Mouse (Mus musculus): ENCODE results near the gene Csad.
A peak's percentile ranks its signal among the peaks of the same experiment; 100 is the strongest.
"Not testable (repeated sequence)": the region's sequence is repeated elsewhere in the genome, so short reads cannot be mapped to it uniquely, and the experiment has no call there.

Csad gene

DNA sequence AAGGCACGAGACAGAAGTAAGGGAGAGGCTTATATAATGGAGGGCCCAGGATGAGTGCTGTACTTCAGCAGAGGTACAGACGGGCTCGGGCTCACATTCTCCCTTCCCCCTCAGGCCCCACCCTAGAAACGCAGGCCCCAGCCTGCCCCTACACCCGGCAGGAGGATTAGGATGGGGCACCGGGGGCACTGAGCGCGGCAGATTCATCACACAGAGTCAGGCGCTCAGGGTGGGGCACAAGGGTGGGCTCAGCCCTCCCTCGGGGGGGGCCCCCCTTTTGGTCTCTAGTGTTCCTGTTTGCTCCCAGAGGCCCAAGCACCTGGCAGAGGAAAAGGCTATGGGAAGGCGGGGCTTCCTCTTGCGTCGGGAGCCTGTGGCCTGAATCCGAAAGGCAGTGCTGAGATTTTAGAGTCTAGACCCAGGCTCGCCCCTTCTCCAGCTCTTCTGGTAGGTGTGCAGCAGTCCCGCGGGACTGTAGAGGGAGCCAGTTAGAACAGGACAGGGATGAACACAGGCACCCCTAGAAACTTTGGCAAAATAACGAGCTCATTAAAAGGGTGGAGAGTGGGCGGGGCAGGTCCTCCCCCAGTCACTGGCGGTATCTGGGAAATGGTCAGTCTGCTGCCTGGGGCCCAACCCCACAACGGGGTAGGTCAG, 31.0 kb upstream of the Csad start:
- no peak for DNase-seq (ENCODE audit: low read depth, low spot score)

DNA sequence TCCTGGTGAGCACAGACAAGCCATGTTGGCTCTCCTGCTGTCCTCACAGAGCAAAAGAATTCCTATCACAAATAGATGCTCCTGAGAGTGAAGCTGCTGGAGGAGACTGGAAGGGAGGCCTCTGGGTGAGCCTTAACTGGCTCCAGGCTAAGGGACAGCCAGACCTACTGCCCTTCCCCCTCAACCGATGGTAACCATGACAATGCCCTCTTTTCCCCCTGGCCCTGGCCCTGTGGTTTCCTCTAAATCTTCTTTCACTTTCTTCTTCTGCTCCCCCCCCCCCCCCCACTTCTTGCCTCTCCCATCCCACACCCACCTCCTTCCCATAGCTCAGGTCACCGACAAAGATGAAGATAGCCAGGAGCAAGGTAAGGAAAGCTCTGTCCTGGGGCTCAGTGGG, 29.4 kb upstream of the Csad start:
- DNase-seq (ENCODE audit: low read depth, low spot score): no peak

DNA sequence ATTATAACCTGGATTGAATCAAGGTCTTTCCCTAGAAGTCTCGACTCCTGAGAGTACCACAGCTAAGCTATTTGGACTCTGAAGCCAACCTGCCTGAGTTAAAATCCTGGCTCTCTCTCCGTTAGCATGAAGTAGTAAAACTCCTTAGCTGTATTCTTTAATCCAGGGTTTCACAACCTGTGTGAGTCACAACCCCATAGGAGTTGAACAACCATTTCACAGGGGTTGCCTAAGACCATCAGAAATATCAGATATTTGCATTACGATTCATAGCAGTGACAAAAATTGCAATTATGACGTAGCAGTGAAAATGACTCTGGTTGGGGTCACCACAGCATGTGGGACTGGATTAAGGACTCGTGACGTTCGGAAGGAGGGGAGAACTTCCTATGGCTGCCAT, 28.2 kb upstream of the Csad start:
- no peak for DNase-seq (ENCODE audit: low read depth, low spot score)

DNA sequence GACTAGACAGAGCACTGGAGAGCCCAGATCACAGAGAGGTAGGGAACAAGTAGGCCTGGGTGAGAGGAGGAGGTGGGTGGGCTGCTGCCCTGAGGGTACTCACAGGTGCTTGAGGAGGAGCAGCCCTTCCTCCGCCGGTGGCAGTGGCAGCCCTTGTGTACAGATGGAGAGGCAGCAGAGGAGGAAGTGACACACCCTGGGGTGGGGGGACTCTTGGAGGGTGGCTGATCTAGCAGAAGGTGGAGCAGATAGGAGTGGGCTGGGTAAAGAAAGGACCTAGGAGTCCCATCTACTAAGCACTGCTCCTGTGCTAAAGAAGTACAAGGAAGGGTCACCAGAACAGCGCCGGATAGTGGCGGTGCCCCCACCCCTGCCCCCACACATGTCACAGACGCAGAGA, 27.2 kb upstream of the Csad start, which contains the start of gene Itgb7:
TSS of gene Itgb7 (minus strand) at position 197 of the 400 bp plus-strand sequence.
- DNase-seq (ENCODE audit: low read depth, low spot score): no peak

DNA sequence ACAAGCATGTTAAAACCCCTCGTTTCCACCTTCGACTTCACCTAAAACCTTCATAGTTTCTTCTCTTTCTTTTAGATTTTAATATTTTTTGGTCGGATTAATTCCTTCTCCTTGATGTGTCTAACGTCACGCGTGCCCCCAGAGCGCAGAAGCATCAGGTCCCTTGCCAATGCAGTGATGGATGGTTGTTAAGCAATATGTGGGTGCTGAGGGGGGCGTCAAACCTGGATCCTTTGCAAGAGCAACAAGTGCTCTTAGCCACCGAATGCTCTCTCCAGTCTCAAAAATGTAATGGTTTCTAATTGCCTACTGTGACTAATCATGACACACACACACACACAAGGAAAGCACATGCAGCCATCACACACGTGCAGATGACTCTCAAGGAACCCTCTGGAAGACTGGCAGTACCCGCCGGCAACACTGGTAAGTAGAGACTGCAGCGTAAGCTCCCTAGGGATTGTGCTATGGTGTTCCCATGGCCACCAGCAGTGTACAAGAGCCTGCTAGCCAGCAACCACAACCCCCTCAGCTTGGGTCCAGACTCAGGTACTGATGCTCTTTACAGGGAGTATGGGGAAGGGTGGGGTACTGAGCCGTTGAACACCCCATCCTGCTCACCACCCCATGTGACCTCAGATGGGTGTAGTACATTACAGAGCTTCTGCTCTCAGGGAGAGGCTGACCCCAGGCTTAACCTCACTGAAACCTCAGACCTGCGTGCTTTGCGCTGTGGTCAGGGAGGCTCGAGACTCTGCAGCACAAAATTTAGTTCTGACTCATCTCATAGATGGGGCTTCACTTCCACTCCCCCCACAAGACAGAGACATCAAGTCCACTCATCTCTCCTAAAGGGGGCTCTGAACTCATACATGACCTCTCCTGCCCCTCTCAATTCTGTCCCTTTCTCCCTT, 26.1 kb upstream of the Csad start:
- no peak for DNase-seq (ENCODE audit: low read depth, low spot score)

DNA sequence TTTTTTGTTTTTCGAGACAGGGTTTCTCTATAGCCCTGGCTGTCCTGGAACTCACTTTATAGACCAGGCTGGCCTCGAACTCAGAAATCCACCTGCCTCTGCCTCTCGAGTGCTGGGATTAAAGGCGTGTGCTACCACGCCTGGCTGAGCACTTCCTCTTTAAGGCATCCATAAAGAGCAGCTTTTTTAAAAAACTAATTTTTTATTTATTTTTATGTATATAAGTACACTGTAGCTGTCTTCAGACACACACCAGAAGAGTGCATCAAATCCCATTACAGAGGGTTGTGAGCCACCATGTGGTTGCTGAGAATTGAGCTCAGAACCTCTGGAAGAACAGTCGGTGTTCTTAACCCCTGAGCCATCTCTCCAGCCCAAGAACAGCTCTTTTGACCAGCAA, 21.1 kb upstream of the Csad start:
- DNase-seq (ENCODE audit: low read depth, low spot score): not testable (repeated sequence)

DNA sequence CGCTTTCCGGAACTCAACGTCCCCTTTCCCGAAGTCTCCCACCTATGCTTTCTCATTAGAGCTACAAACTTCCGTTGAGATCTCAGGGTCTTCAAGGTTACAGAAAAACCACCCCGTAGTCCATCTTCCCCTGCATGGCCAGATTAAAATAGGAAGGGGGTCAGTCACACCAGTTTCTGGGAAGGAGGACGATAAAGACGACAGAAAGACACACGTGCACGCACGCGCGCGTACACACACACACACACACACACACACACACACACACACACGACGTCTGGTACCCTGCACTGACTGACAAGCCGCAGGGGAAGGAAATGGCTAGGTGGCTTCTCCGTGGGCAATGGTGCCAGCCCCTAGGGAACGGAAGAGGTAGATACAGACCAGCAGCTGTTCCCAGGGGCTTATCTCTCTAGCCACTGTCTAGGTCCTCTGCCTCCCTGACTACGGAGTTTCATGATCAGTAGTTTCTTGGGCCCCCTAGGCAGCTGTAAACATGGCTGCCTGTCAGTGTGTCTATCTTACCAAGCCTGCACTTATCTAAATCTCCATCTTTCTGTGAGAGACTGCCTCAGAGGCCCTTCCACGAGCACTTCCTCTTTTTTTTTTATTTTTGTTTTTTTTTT, 20.6 kb upstream of the Csad start:
- DNase-seq (ENCODE audit: low read depth, low spot score): no peak

DNA sequence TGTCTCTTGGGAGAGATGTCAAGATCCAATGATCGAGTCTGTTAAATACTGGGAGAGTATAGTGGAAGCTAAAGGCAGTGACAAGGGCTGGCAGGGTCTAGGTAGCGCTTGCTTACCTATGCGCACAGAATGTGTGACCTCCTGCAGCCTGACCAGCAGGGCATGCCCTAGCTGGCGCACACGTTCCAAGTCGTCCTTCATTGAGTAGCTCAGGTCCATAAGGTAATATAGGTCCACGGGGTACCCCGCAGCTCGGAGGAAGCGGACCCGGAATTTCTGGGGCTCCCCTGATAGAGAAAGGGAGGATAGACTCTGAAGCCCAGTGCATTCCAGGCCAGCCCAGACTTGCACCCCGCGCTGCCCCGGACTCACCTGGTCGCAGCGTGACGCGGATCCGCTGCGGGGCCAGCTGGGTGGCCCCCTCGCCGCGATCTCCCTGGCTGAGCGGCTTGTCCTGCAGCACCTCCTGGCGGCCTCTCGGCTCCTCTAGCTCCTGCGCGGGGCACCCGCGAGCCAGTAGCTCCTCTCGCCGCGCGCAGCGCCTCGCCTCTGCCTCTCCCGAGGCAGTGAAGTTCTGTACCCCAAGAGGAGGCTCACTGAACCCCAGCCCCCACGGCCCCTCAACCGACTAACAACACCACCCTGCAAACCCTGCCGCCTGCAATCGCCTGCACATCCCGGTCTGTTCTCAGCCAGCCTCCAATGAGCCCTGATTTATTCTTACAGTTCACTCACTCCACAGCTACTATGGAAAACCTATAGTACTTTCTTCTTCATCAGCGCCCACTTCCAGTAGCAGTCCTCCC, 19.9 kb upstream of the Csad start:
- DNase-seq (ENCODE audit: low read depth, low spot score): peak; percentile 79

DNA sequence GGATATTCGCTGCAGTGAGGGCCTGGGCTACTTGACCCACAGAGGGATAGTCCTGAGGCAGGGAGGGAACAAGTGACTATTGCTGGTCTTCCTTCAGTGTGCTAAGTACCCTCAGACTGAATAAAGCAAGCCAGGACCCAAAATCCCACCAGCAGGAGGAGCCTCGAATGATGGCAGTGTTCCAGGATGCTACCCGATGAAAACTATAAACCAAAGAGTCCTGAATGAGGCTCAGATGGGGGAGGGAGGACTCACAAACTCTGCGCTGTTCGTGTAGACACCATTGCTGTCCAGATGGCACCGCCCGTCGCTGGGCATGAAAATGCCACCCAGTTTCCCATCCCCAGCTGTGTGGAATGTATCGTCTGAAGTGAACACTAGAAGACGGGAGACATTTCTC, 17.9 kb upstream of the Csad start:
- no peak for DNase-seq (ENCODE audit: low read depth, low spot score)

DNA sequence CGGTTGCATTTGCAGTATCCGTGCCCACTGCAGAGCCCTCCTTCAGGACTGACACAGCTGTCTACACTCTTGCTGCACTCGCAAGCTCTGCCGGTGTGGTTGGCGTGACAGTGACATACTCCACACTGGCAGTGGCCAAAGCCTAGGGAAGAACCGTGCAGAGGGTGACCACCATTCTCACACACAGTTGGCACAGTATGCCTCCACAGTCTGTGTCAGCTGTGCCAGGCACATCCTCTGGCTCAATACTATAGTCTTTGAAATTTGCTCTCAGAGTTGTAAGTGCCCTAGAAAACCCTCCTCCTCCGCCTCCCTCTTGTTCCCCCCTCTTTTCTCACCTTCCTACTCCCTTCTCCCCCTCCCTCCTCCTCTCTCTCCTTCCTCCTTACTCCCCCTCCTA, 12.8 kb upstream of the Csad start:
- no peak for DNase-seq (ENCODE audit: low read depth, low spot score)

DNA sequence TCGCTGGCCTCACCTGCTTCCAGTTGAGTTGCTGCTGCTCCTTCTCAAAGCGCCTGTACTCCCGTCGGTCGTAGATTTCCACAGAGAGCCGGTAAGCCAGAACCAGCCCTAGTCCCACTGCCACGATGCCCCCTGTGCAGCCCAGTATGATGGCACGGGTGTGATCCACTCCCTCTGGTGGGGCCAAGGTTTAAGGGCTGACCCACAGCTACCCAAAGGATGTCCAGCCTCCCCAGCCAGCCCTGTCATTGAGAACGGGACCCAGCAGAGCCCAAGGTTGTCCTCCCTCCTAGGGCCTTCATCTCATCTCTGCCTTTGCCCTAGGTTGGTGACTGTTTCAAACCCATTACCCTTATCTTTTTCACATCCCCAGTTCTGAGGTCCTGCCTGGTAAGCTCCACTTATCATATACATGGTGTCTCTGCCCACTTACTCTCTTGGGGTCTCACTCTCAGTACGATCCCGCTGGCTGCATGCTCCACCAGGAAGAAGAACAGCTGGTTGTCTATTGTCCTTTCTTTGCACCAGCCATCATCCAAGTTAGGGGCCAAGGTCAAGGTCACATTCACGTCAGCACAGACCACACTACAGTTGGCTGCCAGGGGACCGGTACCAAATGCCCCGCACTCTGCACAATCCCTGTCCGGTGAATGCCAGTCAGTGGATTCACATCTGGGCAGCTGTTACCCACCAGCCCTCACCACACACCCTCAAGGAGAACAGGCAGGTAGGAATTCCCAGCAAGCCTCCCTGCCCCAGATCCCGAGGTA, 12.1 kb upstream of the Csad start:
- no peak for DNase-seq (ENCODE audit: low read depth, low spot score)

DNA sequence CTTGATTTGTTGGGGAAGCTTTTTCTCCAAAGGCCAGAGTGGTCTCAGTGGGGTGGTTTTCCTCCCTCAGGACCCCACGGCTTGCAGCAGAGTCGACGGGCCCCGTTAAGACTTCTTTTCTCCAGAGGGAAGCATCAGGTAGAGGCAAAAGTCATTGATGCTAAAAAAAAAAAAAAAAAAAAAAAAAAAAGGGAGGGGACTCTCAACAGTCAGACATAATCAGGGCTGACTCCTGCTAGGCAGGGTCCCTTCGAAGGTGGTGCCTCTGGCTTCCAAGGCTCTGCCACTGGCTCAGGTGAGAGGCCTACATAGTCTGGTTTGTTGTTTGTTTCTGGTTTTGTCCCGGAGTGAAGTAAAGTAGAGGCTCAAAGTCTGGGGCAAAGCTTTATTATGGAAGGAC, 11.1 kb upstream of the Csad start:
- no peak for DNase-seq (ENCODE audit: low read depth, low spot score)

DNA sequence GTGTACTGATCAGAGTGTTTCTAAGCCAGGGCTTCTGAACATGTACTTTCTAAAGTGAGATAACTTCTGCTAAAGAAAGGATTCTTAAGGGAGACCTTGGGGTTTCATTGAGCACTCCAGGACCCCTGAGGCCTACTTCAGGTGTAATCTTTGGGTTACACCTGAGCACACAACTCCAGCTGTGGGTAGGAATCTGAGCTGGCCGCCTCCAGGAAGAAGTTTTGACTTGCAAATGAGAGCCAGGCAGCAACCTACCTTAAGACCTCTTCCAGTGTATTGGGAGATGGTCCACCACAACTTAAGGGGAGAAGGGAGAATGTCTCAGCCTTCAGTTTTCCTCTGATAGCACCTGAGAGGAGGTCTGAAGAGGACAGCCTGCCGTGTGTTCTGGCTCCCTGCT, 9.6 kb upstream of the Csad start:
- DNase-seq (ENCODE audit: low read depth, low spot score): no peak

DNA sequence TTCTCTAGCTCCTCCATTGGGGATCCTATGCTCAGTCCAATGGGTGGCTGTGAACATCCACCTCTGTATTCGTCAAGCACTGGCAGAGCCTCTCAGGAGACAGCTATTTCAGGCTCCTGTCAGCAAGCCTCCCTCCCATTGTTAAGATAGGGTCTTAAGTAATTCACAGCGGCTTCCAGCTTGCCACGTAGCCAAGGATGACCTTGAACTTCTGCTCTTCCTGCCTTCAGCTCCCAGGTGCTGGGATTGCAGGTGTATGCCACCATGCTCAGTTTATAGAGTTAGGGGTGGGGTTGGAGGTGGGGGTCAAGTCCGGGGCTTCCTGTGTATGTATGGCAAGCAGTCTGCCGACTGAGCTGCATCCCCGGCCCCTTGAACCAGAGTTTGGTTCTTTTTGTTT, 7.4 kb upstream of the Csad start:
- no peak for DNase-seq (ENCODE audit: low read depth, low spot score)

DNA sequence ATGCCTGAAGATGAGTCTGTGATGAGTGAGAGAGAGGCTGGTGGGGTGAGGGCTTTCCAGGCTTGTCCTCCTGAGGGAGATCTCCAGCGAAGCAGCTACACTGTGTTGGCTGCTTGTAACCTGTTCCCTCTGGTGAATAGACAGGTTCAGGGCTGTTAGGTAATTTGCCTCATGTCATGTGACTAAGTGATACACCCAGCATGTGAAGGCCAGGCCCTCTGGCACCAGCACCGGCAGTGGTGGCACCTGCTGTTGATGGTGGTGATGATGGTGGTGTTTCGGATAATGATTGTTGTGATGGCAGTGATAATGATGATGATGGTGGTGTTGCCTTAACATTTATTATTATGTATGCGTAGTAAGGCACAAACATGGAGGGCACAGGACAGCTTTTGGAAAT, 6.3 kb upstream of the Csad start:
- no peak for DNase-seq (ENCODE audit: low read depth, low spot score)

DNA sequence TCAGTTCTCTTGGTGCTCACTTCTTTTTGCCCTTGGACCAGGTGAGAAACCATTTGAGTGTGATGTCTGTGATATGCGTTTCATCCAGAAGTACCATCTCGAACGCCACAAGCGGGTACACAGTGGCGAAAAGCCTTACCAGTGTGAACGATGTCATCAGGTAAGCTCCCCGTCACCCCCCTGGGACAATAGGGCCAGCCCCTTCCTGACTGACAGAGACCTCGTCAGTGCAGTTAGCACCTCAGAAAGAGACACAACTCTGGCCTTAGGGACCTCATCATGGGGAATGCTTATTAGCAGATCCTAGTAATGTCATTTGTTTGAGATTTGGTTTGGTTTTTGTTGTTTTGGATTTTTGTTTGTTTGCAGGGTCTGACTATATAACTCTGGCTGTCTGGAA, 4.6 kb upstream of the Csad start:
- DNase-seq (ENCODE audit: low read depth, low spot score): no peak

DNA sequence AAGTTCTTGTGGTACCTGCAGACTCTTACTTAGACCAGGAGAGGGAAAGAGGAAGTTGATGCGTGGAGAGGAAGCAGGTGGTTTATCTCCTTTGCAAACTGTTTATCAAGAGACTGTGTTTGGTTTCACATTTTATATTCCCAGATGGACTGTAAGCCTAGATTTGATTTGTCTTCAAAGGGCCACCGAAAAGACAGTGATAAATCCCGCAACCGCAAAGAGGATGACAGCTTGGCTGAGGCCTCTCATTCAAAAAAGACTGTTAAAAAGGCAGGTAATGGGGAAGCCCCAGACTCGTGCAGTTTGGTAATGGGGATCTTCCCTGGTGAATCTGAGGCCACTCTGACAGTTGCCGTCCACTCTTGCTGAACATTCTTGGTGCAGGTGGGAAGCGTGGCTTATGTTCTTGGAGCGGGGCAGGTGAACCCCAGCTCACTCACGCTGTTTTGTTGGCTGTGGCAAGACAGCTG, 3.6 kb upstream of the Csad start:
- no peak for DNase-seq (ENCODE audit: low read depth, low spot score)

DNA sequence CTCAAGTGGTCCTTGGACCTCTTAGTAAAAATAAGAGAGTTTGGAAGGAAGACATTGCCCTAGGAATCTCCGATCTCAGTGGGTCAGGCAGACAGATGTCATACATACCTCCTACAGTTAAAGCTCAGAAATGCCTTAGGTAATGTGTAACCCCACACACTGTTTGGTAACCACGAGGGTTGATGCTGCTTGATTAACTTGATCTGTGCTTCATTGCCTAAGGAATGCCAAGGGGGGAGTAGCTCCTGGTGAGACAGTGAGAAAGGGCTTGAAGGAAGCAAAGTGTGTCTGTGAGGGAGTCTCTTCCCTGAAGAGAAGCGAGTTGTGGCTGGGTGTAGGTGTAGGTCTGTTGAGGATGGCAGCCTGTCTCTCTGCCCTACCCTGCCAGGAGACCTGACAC, 2.8 kb upstream of the Csad start:
- DNase-seq (ENCODE audit: low read depth, low spot score): no peak

DNA sequence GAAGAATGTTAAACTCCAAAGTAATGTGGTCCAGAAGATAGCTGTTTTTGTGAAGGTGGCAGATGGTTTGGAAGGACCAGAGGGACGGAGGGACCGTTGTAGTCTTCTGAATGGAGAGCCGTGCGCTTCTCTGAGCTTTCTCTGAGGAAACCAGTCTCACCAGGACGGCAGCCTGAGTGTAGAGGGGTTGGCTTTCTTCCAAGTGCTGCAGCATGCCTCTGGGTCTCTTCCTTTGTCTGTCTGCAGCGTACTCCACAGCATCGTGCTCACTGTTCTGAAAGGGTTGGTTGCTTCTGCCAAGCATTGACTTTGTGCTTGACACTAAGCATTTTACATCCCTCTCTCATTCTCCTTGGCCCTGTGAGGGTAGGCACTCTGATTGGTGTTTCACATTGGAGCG, 1.3 kb upstream of the Csad start:
- no peak for DNase-seq (ENCODE audit: low read depth, low spot score)

DNA sequence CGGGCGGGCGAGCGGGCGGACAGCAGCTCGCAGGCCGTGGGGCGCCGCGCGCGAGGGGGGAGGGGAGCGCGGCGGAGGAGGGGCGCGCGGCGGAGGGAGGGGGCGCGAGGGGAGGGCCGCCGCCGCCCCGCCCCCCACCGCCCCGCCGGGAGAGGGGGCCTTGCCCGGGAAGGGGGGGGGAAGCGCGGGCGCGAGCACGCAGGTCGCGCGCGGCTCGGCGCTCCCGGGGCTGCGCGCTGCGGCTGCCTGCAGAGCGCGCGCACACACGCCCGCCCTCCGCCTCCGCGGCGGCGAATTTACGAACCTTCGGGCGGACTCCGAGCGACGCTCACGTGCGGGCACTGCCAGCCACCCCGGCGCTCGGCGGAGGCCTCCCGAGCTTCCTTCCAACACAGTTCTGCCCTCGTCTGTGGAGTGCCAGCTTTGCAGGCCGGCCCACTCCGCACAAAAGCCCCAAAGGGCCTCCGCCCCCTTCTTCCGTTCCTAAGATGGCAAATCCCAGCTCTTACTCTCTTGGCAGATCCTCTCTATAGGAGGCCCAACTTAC, 616 bp downstream of the Csad start:
- peak; percentile 72 for DNase-seq (ENCODE audit: low read depth, low spot score)

Data from mesoderm, embryonic 11.5 days (tissue).